In genomic region chr9:37347988-37348642, GRCm38 (mm10) we compare ENCODE assay signal across 8 mouse cellular contexts. TPM values are rescaled to one million over a fixed set of nuclear protein-coding genes. Genes with fewer than 3 reads are reported as not detected.
DNase-seq lines count a peak whose midpoint lies in the region; ATAC-seq and TF ChIP-seq lines count a peak whose summit lies in the region.

Ccdc15 (minus strand) TSS chr9:37348432.

- peak; percentile 98 for TF ChIP-seq POLR2A in lung, adult 2 months (IDR thresholded peaks at IDR 0.05; ENCODE audit: borderline replicate concordance, extremely low read depth, low read depth, low read length)

- H3K27ac ChIP-seq in ES-E14 (ENCODE audit: insufficient read depth, low read depth, low read length, poor library complexity, severe bottlenecking): peak within 1 kb of the TSS; percentile 71
- peak within 1 kb of the TSS; percentile 89 for H3K27ac ChIP-seq in forebrain, embryonic 15.5 days (replicated peaks)

- H3K4me3 ChIP-seq in ES-E14 (ENCODE audit: insufficient read depth in 1 of 2, low read depth in 1 of 2, low read length in 2 of 2, poor library complexity in 1 of 2, severe bottlenecking in 1 of 2): peak within 1 kb of the TSS; percentile 80 to 85
- H3K4me3 ChIP-seq in forebrain, embryonic 15.5 days: peak within 1 kb of the TSS; percentile 87
- peak within 1 kb of the TSS; percentile 77 for H3K4me3 ChIP-seq in lung, adult 2 months (replicated peaks; ENCODE audit: extremely low read depth, low read depth, low read length)

- H3K9me3 ChIP-seq in ES-E14 (ENCODE audit: control insufficient read depth, insufficient read depth, low read depth, low read length): no peaks in the 10 kb centered on the region
- H3K9me3 ChIP-seq in forebrain, embryonic 15.5 days: no peaks in the 10 kb centered on the region

- in situ Hi-C loops in ES-E14 (cut with MboI; ENCODE audit: low sequenced_read_pairs in 2 of 2, unreplicated experiment in 2 of 2): no loop called here

- peak; percentile 99 for ATAC-seq in forebrain, embryonic 15.5 days (replicated peaks)
- peak; percentile 99 for ATAC-seq in neutrophil, adult 5-6 weeks (ENCODE audit: extremely low read depth, insufficient number of reproducible peaks, low FRiP score, poor library complexity, severe bottlenecking)

- H3K9ac ChIP-seq in ES-E14 (ENCODE audit: insufficient read depth, low read depth, low read length, poor library complexity, severe bottlenecking): peak within 1 kb of the TSS; percentile 90
- H3K9ac ChIP-seq in forebrain, embryonic 15.5 days (replicated peaks): peak within 1 kb of the TSS; percentile 92

- intact Hi-C loops in heart, postnatal 25 days (cut with DNase I): no loop called here

- no peak for TF ChIP-seq CTCF in lung, adult 2 months (IDR thresholded peaks at IDR 0.05; ENCODE audit: insufficient read depth, low read length)

- WGBS in forebrain, embryonic 15.5 days: under 1% methylated on average over 41 of the region's 41 CpGs
- WGBS in lung, adult 2 months: under 1% methylated on average over 41 of the region's 41 CpGs

- H3K27me3 ChIP-seq in forebrain, embryonic 15.5 days: no peaks in the 10 kb centered on the region

- peak; percentile 97 for DNase-seq in ES-E14 (ENCODE audit: low read depth, low spot score)
- DNase-seq in cerebellum, adult 11-12 months: peak; percentile 97
- DNase-seq in heart, postnatal 25 days (ENCODE audit: low spot score): peak; percentile 94
- peak; percentile 96 to 98 for DNase-seq in layer of hippocampus, adult 18-20 months (ENCODE audit: low spot score in 2 of 2)
- DNase-seq in lung, adult 2 months: peak; percentile 97
- DNase-seq in thymus, adult 18-20 months: peak; percentile 95 to 97

- peaks cover 2% of the 10 kb centered on the region; the same call in 1 of the 2 replicates for H3K36me3 ChIP-seq in ES-E14 (ENCODE audit: control insufficient read depth, insufficient read depth, low read length, poor library complexity, severe bottlenecking)
- no peaks in the 10 kb centered on the region for H3K36me3 ChIP-seq in forebrain, embryonic 15.5 days

- no peaks in the 10 kb centered on the region for H3K4me1 ChIP-seq in ES-E14 (ENCODE audit: control insufficient read depth in 2 of 2, insufficient read depth in 2 of 2, low read length in 2 of 2, poor library complexity in 1 of 2)
- peaks cover 15% of the 10 kb centered on the region for H3K4me1 ChIP-seq in forebrain, embryonic 15.5 days
- peaks cover 6% of the 10 kb centered on the region for H3K4me1 ChIP-seq in lung, adult 2 months (ENCODE audit: control insufficient read depth, insufficient read depth, low read length)

- H3K4me2 ChIP-seq in forebrain, embryonic 15.5 days (replicated peaks): peak within 1 kb of the TSS; percentile 89

TF ChIP-seq in ES-E14, 5 proteins besides CTCF, POLR2A, EP300 and RAD21:
- TF ChIP-seq ZNF384 (IDR thresholded peaks at IDR 0.05; ENCODE audit: low read depth, low read length): no peak
- no peak for TF ChIP-seq MAFK (IDR thresholded peaks at IDR 0.05; ENCODE audit: insufficient read depth, low read depth, low read length)
- TF ChIP-seq CHD2 (IDR thresholded peaks at IDR 0.05; ENCODE audit: low read depth, low read length): no peak
- peak; percentile 68; the same call in 1 of the 2 replicates for TF ChIP-seq HCFC1 (IDR thresholded peaks at IDR 0.05; ENCODE audit: borderline replicate concordance, insufficient read depth, low read length)

RNA-seq across cellular contexts. Expression of gene Ccdc15, which starts in this region (rescaled TPM):
- 6.7 and 6.9 TPM in 2 replicates for total RNA-seq in ES-E14 (2012; rRNA removed)
- polyA plus RNA-seq in forebrain, embryonic 15.5 days (2015; fragmentation: Nextera tagmentation; extraction: Ambion mirVana): 8.9 and 9.0 TPM in 2 replicates
- 1 to 10 TPM; 1.3 to 1.5 TPM for total RNA-seq in heart, postnatal 25 days (2021)
- total RNA-seq in layer of hippocampus, adult 18-20 months (2021): 1 to 10 TPM; 1.7 to 2.5 TPM
- polyA plus RNA-seq in lung, adult 2 months (2012; rRNA removed): 1.7 and 2.1 TPM in 2 replicates
- 13.5 and 15.1 TPM in 2 replicates for total RNA-seq in neutrophil, adult 5-6 weeks (2017)

Comparison
In these comparisons a context has a peak if more than half of its experiments do, and no peak if none do; other contexts are left out.
1. Peak in every context shown above with its lines: DNase-seq, ATAC-seq, H3K4me3 ChIP-seq and H3K27ac ChIP-seq.